Mouse (Mus musculus) left cerebral cortex, adult 2 months (tissue): Measurements from ENCODE around the gene Setd1a. TPM values are rescaled to one million over a fixed set of nuclear protein-coding genes. Genes with fewer than 3 reads are reported as not detected.
A peak's percentile ranks its signal among the peaks of the same experiment; 100 is the strongest.
"Not testable (repeated sequence)": the region's sequence is repeated elsewhere in the genome, so short reads cannot be mapped to it uniquely, and the experiment has no call there.

Experiments
- DNase-seq, 2 experiments: peaks; one replicate each; pipeline ENCODE4 v3.0.0; 2021 to 2022; ENCODE audit warnings: low spot score in 2 of 2, mixed read lengths in 1 of 2; ENCODE audit errors: extremely low spot score in 1 of 2
- H3K27ac ChIP-seq: fragments of 200-600 bp; 2 replicates; pipeline ENCODE4 v1.8.1; 2022
- H3K4me3 ChIP-seq: fragments of 200-600 bp; 2 replicates; pipeline ENCODE4 v1.8.1; 2022
- CTCF ChIP-seq: fragments of 200-600 bp; IDR thresholded peaks from 2 replicates; pipeline ENCODE4 v1.8.1; 2022; ENCODE audit warnings: antibody characterized with exemption, mild to moderate bottlenecking, moderate library complexity
- intact Hi-C: fragments of 180-260 bp; cut with DNase I; formaldehyde crosslinking; loops from one replicate; pipeline ENCODE4 v1.15.1; 2025
- total RNA-seq, 2 experiments: library from RNA; stranded (reverse); gene quantifications; 2 replicates each; pipeline ENCODE4 v1.2.3; 2021

The Setd1a gene
- total RNA-seq, 2 experiments from 2014 or later: 48.8 to 55.2 TPM

- Histone ChIP-seq H3K4me3 (0 out of 2 replicates have a peak overlapping the region, but pooled peaks have one; percentile 16), H3K27ac (peak overlapping the region; percentile 80)
- no peak for DNase-seq
- intact Hi-C loops: no loop called here
- peak; percentile 14 for TF ChIP-seq CTCF
These were observed 8.0 kb upstream of the Setd1a start for GRCm38 (mm10) chr7:127768346-127768996.

- intact Hi-C loops: no loop called here
- no peak for TF ChIP-seq CTCF
These were observed 7.4 kb upstream of the Setd1a start for GRCm38 (mm10) chr7:127768997-127769593.

GRCm38 (mm10) chr7:127769651-127770038 lies 6.8 kb upstream of the Setd1a start, which contains the start of gene Orai3:
Orai3 (plus strand) TSS chr7:127769815.
- Histone ChIP-seq H3K27ac (peak within 1 kb of the TSS; percentile 95), H3K4me3 (peak within 1 kb of the TSS; percentile 75)
- TF ChIP-seq CTCF: no peak; the same call in 1 of the 2 replicates
- DNase-seq: peak; percentile 80 to 82
- intact Hi-C loops: no loop called here

More at GRCm38 (mm10) chr7:127768997-127769593, 7.4 kb upstream of the Setd1a start:
- Histone ChIP-seq H3K4me3 (peak overlapping the region; percentile 75), H3K27ac (peak overlapping the region; percentile 95)
- peak; percentile 95 for DNase-seq

- intact Hi-C loops: no loop called here
- DNase-seq: no peak
- Histone ChIP-seq H3K27ac (peak overlapping the region; percentile 95), H3K4me3 (peak overlapping the region; percentile 75)
- no peak for TF ChIP-seq CTCF
These were observed 6.2 kb upstream of the Setd1a start for GRCm38 (mm10) chr7:127770039-127770905.

GRCm38 (mm10) chr7:127771262-127771661 lies 5.2 kb upstream of the Setd1a start:
- intact Hi-C loops: no loop called here
- no peak for DNase-seq
- TF ChIP-seq CTCF: no peak
- Histone ChIP-seq H3K4me3 (no peak overlapping the region), H3K27ac (peak overlapping the region; percentile 95)

- no peak overlapping the region for H3K27ac ChIP-seq
- TF ChIP-seq CTCF: no peak
- no peak overlapping the region for H3K4me3 ChIP-seq
- DNase-seq: no peak
- intact Hi-C loops: no loop called here
These were observed 4.4 kb upstream of the Setd1a start for GRCm38 (mm10) chr7:127772080-127772479.

- intact Hi-C loops: no loop called here
- DNase-seq: no peak
- TF ChIP-seq CTCF: no peak
- Histone ChIP-seq H3K4me3 (no peak overlapping the region), H3K27ac (no peak overlapping the region)
These were observed 3.9 kb upstream of the Setd1a start for GRCm38 (mm10) chr7:127772557-127772956.

- intact Hi-C loops: no loop called here
- peak; percentile 61 to 65 for DNase-seq
- Histone ChIP-seq H3K27ac (no peak overlapping the region), H3K4me3 (no peak overlapping the region)
- peak; percentile 76 for TF ChIP-seq CTCF
These were observed 2.6 kb upstream of the Setd1a start for GRCm38 (mm10) chr7:127773664-127774384.

GRCm38 (mm10) chr7:127775837-127776236 lies 633 bp upstream of the Setd1a start:
- not testable (repeated sequence) for DNase-seq
- peak overlapping the region; percentile 100 for H3K27ac ChIP-seq
- peak overlapping the region; percentile 86 for H3K4me3 ChIP-seq
- intact Hi-C loops: loop anchor here (2.0 to 5.0 kb wide), 2 partner anchors 65 to 191 kb away; partner anchors contain the start of gene Fus

- no peak for TF ChIP-seq CTCF
- DNase-seq: peak; percentile 95 to 96
- H3K4me3 ChIP-seq: peak overlapping the region; percentile 86
- peak overlapping the region; percentile 100 for H3K27ac ChIP-seq
- intact Hi-C loops: loop anchor here (2.0 to 5.0 kb wide), 2 partner anchors 64 to 190 kb away; partner anchors contain the start of gene Fus
These were observed 506 bp downstream of the Setd1a start for GRCm38 (mm10) chr7:127776878-127777473.
